ENCODE assay signal across 9 mouse cellular contexts in genomic region chr19:23015516-23015915, GRCm38 (mm10).
DNase-seq lines count a peak whose midpoint lies in the region; ATAC-seq and TF ChIP-seq lines count a peak whose summit lies in the region.
"Had no signal": no experiment of that assay in that cellular context is flagged by ENCODE, and none has a peak within 500 bp of the region (broad histone marks: within the 10 kb centered on the region; RNA-seq: fewer than 3 reads in every experiment).

No protein-coding gene starts in this region.

- TF ChIP-seq CTCF in forebrain, postnatal 0 days (IDR thresholded peaks at IDR 0.05; ENCODE audit: low read depth), result peak; percentile 44
- peak; percentile 11; the same call in 1 of the 2 replicates for TF ChIP-seq CTCF in spleen, adult 2 months (IDR thresholded peaks at IDR 0.05; ENCODE audit: extremely low read depth, insufficient read depth, insufficient read length, insufficient replicate concordance)
- TF ChIP-seq CTCF in testis, adult 2 months (IDR thresholded peaks at IDR 0.05; ENCODE audit: control insufficient read depth, insufficient read depth, insufficient replicate concordance, low read depth, low read length), result peak; percentile 46; the same call in 1 of the 2 replicates

- H3K27me3 ChIP-seq in forebrain, postnatal 0 days (ENCODE audit: insufficient read depth, low read length), result no peaks in the 10 kb centered on the region
- H3K27me3 ChIP-seq in forebrain, embryonic 10.5 days (ENCODE audit: poor library complexity, severe bottlenecking), result no peaks in the 10 kb centered on the region
- no peaks in the 10 kb centered on the region for H3K27me3 ChIP-seq in spleen, adult 2 months (ENCODE audit: control insufficient read depth, insufficient read depth, low read length)
- no peaks in the 10 kb centered on the region for H3K27me3 ChIP-seq in testis, adult 2 months (ENCODE audit: control insufficient read depth, insufficient read depth, low read length)
- H3K27me3 ChIP-seq in intestine, embryonic 15.5 days (replicated peaks), result no peaks in the 10 kb centered on the region
- H3K27me3 ChIP-seq: heart, embryonic 15.5 days had no signal

- no peaks in the 10 kb centered on the region for H3K9me3 ChIP-seq in forebrain, postnatal 0 days (ENCODE audit: low read length)
- no peaks in the 10 kb centered on the region for H3K9me3 ChIP-seq in forebrain, embryonic 10.5 days
- no peaks in the 10 kb centered on the region for H3K9me3 ChIP-seq in intestine, embryonic 15.5 days
- H3K9me3 ChIP-seq: heart, embryonic 15.5 days had no signal

- WGBS in forebrain, postnatal 0 days, result 52% methylated on average over 3 of the region's 3 CpGs
- WGBS in forebrain, embryonic 10.5 days, result 56% methylated on average over 3 of the region's 3 CpGs
- WGBS in spleen, adult 2 months, result 53% methylated on average over 3 of the region's 3 CpGs
- 55% methylated on average over 3 of the region's 3 CpGs for WGBS in intestine, embryonic 15.5 days

- no peak for TF ChIP-seq POLR2A in spleen, adult 2 months (IDR thresholded peaks at IDR 0.05; ENCODE audit: low read depth, low read length)
- TF ChIP-seq POLR2A in testis, adult 2 months (IDR thresholded peaks at IDR 0.05; ENCODE audit: control insufficient read depth, low read depth, low read length), result no peak

- H3K4me2 ChIP-seq in forebrain, postnatal 0 days (ENCODE audit: low read depth), result no peak overlapping the region
- H3K4me2 ChIP-seq in intestine, embryonic 15.5 days (replicated peaks), result no peak overlapping the region
- H3K4me2 ChIP-seq: heart, embryonic 15.5 days had no signal

- H3K4me3 ChIP-seq in forebrain, postnatal 0 days (ENCODE audit: low read depth, low read length), result no peak overlapping the region
- H3K4me3 ChIP-seq in forebrain, embryonic 10.5 days, result no peak overlapping the region
- no peak overlapping the region for H3K4me3 ChIP-seq in spleen, adult 2 months (ENCODE audit: extremely low read depth, insufficient read depth, insufficient read length)
- H3K4me3 ChIP-seq in testis, adult 2 months (ENCODE audit: control insufficient read depth, low read depth, low read length), result no peak overlapping the region
- no peak overlapping the region for H3K4me3 ChIP-seq in intestine, embryonic 15.5 days (replicated peaks)
- H3K4me3 ChIP-seq: heart, embryonic 15.5 days had no signal

- DNase-seq in forebrain, postnatal 0 days, result no peak
- no peak for DNase-seq in forebrain, embryonic 10.5 days (ENCODE audit: extremely low spot score, low spot score)
- no peak for DNase-seq in spleen, adult 2 months (ENCODE audit: low read depth in 1 of 2, low spot score in 2 of 2)
- DNase-seq in spleen, adult 12 weeks (ENCODE audit: low spot score), result no peak
- DNase-seq in cerebellum, postnatal 36 days, result peak; percentile 62 to 66
- peak; percentile 80 to 86 for DNase-seq in kidney, postnatal 25 days

- no peak for ATAC-seq in forebrain, postnatal 0 days
- ATAC-seq in intestine, embryonic 15.5 days, result no peak

- no peaks in the 10 kb centered on the region for H3K4me1 ChIP-seq in forebrain, postnatal 0 days (ENCODE audit: insufficient read depth)
- H3K4me1 ChIP-seq in forebrain, embryonic 10.5 days, result no peaks in the 10 kb centered on the region
- H3K4me1 ChIP-seq in spleen, adult 2 months (ENCODE audit: control insufficient read depth, insufficient read depth, insufficient read length), result no peaks in the 10 kb centered on the region
- no peaks in the 10 kb centered on the region for H3K4me1 ChIP-seq in testis, adult 2 months (ENCODE audit: control insufficient read depth, insufficient read depth, low read length)
- H3K4me1 ChIP-seq in intestine, embryonic 15.5 days (replicated peaks), result no peaks in the 10 kb centered on the region
- H3K4me1 ChIP-seq: heart, embryonic 15.5 days had no signal

- no peaks in the 10 kb centered on the region for H3K36me3 ChIP-seq in forebrain, postnatal 0 days (ENCODE audit: insufficient read depth)
- no peaks in the 10 kb centered on the region for H3K36me3 ChIP-seq in forebrain, embryonic 10.5 days (replicated peaks)
- H3K36me3 ChIP-seq in spleen, adult 2 months (ENCODE audit: control insufficient read depth, insufficient read depth, low read length), result no peaks in the 10 kb centered on the region
- no peaks in the 10 kb centered on the region for H3K36me3 ChIP-seq in testis, adult 2 months (ENCODE audit: control insufficient read depth, insufficient read depth, low read length)
- no peaks in the 10 kb centered on the region for H3K36me3 ChIP-seq in intestine, embryonic 15.5 days
- H3K36me3 ChIP-seq: heart, embryonic 15.5 days had no signal

- no peak overlapping the region for H3K27ac ChIP-seq in forebrain, postnatal 0 days (ENCODE audit: low read depth, low read length)
- H3K27ac ChIP-seq in forebrain, embryonic 10.5 days, result no peak overlapping the region
- no peak overlapping the region for H3K27ac ChIP-seq in spleen, adult 2 months (ENCODE audit: insufficient read depth, low read length)
- no peak overlapping the region for H3K27ac ChIP-seq in testis, adult 2 months (ENCODE audit: control insufficient read depth, insufficient read depth, low read depth, low read length)
- no peak overlapping the region for H3K27ac ChIP-seq in intestine, embryonic 15.5 days
- H3K27ac ChIP-seq: heart, embryonic 15.5 days had no signal

- no peak overlapping the region for H3K9ac ChIP-seq in forebrain, postnatal 0 days
- H3K9ac ChIP-seq in intestine, embryonic 15.5 days, result no peak overlapping the region
- H3K9ac ChIP-seq: heart, embryonic 15.5 days had no signal

Comparison
In these comparisons a context has a peak if more than half of its experiments do, and no peak if none do; other contexts are left out.
1. DNase-seq: peak in cerebellum, postnatal 36 days (2 of 2) and kidney, postnatal 25 days (2 of 2); none in forebrain, postnatal 0 days (single experiment), forebrain, embryonic 10.5 days (single experiment), spleen, adult 2 months (0 of 2) and spleen, adult 12 weeks (single experiment).
2. Peak in every context shown above with its lines, with median percentiles within 50 percentile points of each other: CTCF ChIP-seq.